Mouse (Mus musculus) midbrain, embryonic 14.5 days (tissue): ENCODE data around the gene Gm17078. TPM values are rescaled to one million over a fixed set of nuclear protein-coding genes. Genes with fewer than 3 reads are reported as not detected.
"Not testable (repeated sequence)": the region's sequence is repeated elsewhere in the genome, so short reads cannot be mapped to it uniquely, and the experiment has no call there.

ENCODE experiments used
- ATAC-seq: fragments of 200-750 bp; cut with Nextera tagmentation; 2 replicates; pipeline ENCODE4 v1.8.0; 2017; ENCODE audit warnings: moderate number of reproducible peaks, moderate library complexity; ENCODE audit not compliant: low FRiP score, low TSS enrichment
- DNase-seq: peaks from one replicate; pipeline ENCODE4 v3.0.0-alpha.2; 2015
- H3K27ac ChIP-seq: fragments of 300-500 bp; sonication (generic); replicated peaks from 2 replicates; pipeline ENCODE4 v1.5.1; 2014; ENCODE audit warnings: mild to moderate bottlenecking, low read depth, low read length, moderate library complexity
- H3K27me3 ChIP-seq: fragments of 300-500 bp; sonication (generic); 2 replicates; pipeline ENCODE4 v1.6.1; 2014; ENCODE audit warnings: low read length, control low read depth, mixed read lengths; ENCODE audit not compliant: control insufficient read depth, insufficient read depth
- H3K36me3 ChIP-seq: fragments of 300-500 bp; sonication (generic); 2 replicates; pipeline ENCODE4 v1.6.1; 2014; ENCODE audit warnings: low read length, control low read depth; ENCODE audit not compliant: control insufficient read depth, insufficient read depth
- H3K4me1 ChIP-seq: fragments of 300-500 bp; sonication (generic); 2 replicates; pipeline ENCODE4 v1.6.1; 2014; ENCODE audit warnings: mild to moderate bottlenecking, antibody characterized with exemption, low read length, control low read depth; ENCODE audit not compliant: control insufficient read depth, insufficient read depth
- H3K4me2 ChIP-seq: fragments of 300-500 bp; sonication (generic); 2 replicates; pipeline ENCODE4 v1.6.1; 2014; ENCODE audit warnings: mild to moderate bottlenecking, low read length, moderate library complexity
- H3K4me3 ChIP-seq: fragments of 300-500 bp; sonication (generic); replicated peaks from 2 replicates; pipeline ENCODE4 v1.5.1; 2014; ENCODE audit warnings: low read depth, low read length
- H3K9ac ChIP-seq: fragments of 300-500 bp; sonication (generic); replicated peaks from 2 replicates; pipeline ENCODE4 v1.6.1; 2014; ENCODE audit warnings: mild to moderate bottlenecking, low read length, moderate library complexity
- H3K9me3 ChIP-seq: fragments of 300-500 bp; sonication (generic); 2 replicates; pipeline ENCODE4 v1.6.1; 2016; ENCODE audit warnings: low read length, control low read depth, mixed read lengths; ENCODE audit not compliant: control insufficient read depth
- WGBS: fragments of 180-500 bp; shearing (Covaris S2); extraction: QIAGEN DNeasy Blood & Tissue Kit; methylation state at CpG from one replicate; pipeline ENCODE4 v1.1.7; 2014; 5-methylcytosine and 5-hydroxymethylcytosine counted together
- polyA plus RNA-seq: library from polyadenylated mRNA; unstranded; fragments of >200 nt; fragmentation: Nextera tagmentation; extraction: Ambion mirVana; gene quantifications from 2 replicates; pipeline ENCODE4 v1.2.1, GENCODE M21; 2014

Gm17078 gene
- not detected in 2 replicates for polyA plus RNA-seq

DNA sequence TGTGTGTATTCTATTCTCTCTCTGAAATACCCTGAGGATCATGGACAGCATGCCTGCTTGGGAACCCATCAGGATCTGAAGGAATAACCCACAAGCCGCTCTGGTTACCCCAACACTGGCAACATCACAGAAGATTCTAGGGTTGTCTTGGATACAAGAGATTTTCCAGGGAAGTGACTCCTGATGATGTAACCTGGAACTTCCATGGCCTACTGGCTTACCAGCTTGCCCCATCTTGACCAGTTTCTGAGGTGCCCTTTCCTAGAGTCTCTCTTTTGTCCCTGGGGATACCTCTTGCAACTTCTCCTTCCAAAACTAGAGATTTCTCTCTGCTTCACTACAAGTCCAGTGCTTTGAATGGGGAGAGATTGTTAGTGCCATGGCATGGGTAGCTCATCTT, at the start of gene Gm17078:
Gene Gm17078 (minus strand): TSS at position 101 of the 400 bp plus-strand sequence.
- Histone ChIP-seq H3K9me3 (no peaks in the 10 kb centered on the region), H3K4me2 (no peak within 1 kb of the TSS)
- 76% methylated on average over 1 of the region's 1 CpGs for WGBS

DNA sequence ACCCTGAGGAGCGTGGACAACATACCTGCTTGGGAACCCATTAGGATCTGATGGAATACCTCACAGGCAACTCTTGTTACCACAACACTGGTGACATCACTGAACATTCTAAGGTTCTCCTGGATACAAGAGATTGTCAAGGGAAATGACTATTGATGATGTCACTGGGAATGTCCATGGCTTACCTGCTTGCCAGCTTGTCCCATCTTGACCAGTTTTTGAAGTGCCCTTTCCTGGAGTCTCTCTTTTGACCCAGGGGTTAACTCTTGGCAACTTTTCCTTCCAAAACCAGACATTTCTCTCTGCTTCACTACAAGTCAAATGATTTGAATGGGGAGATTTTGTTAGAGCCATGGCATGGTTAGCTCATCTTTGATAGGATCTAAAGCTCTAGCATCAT, 24.5 kb upstream of the Gm17078 start, which contains the start of gene Gm4181:
Gene Gm4181 (minus strand): TSS at position 101 of the 400 bp plus-strand sequence.
- not testable (repeated sequence) for ATAC-seq, H3K9me3 ChIP-seq, DNase-seq, H3K27me3 ChIP-seq, H3K9ac ChIP-seq, H3K36me3 ChIP-seq, H3K4me1 ChIP-seq, H3K4me2 ChIP-seq, H3K4me3 ChIP-seq, H3K27ac ChIP-seq
- 67% methylated on average over 1 of the region's 1 CpGs for WGBS

More for the DNA sequence above, at the start of gene Gm17078:
- ATAC-seq = no peak
- H3K4me1 ChIP-seq = no peaks in the 10 kb centered on the region
- no peaks in the 10 kb centered on the region for H3K27me3 ChIP-seq
- no peak within 1 kb of the TSS for H3K9ac ChIP-seq
- DNase-seq = no peak
- H3K36me3 ChIP-seq = no peaks in the 10 kb centered on the region
- H3K4me3 ChIP-seq = no peak within 1 kb of the TSS
- H3K27ac ChIP-seq = no peak within 1 kb of the TSS

DNA sequence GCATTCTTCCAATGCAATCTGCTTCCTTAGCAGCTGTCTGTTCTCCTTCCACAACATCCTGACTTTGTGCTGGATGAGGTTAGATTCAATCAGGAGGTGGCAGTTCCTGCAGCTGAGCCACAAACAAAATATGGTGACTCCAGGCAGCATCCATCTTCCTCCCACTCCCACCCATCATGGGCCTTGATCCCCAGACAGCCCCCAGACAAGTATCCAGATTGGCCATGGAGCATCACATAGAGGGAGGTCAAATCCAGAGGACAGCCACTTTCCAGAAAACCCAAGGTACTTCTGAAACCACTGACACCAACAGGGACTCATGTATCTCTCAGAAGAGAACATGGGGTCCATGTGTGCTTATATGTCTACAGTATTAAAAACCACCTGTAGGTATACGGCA, 21.3 kb upstream of the Gm17078 start:
- not testable (repeated sequence) for DNase-seq, H3K4me3 ChIP-seq, H3K36me3 ChIP-seq, H3K27ac ChIP-seq, H3K4me1 ChIP-seq, H3K27me3 ChIP-seq, ATAC-seq, H3K9ac ChIP-seq, H3K4me2 ChIP-seq, H3K9me3 ChIP-seq
- WGBS = 96% methylated on average over 1 of the region's 1 CpGs

DNA sequence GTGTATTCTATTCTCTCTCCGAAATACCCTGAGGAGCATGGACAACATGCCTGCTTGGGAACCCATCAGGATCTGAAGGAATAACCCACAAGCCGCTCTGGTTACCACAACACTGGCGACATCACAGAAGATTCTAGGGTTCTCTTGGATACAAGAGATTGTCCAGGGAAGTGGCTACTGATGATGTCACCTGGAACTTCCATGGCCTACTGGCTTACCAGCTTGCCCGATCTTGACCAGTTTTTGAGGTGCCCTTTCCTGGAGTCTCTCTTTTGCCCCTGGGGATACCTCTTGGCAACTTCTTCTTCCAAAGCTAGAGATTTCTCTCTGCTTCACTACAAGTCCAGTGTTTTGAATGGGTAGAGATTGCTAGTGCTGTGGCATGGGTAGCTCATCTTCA, 19.1 kb downstream of the Gm17078 start, which contains the start of gene Gm17174:
Gene Gm17174 (minus strand): TSS at position 101 of the 400 bp plus-strand sequence.
- H3K9me3 ChIP-seq, H3K9ac ChIP-seq, ATAC-seq, DNase-seq, H3K27ac ChIP-seq, H3K36me3 ChIP-seq, H3K4me2 ChIP-seq, H3K4me1 ChIP-seq, H3K27me3 ChIP-seq, H3K4me3 ChIP-seq: not testable (repeated sequence)
- WGBS = 91% methylated on average over 4 of the region's 4 CpGs

DNA sequence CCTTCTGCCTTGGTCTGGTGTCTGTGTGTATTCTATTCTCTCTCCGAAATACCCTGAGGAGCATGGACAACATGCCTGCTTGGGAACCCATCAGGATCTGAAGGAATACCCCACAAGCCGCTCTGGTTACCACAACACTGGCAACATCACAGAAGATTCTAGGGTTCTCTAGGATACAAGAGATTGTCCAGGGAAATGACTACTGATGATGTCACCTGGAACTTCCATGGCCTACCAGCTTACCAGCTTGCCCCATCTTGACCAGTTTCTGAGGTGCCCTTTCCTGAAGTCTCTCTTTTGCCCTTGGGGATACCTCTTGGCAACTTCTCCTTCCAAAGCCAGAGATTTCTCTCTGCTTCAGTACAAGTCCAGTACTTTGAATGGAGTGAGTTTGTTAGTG, 37.1 kb downstream of the Gm17078 start, which contains the start of gene Gm17175:
Gene Gm17175 (minus strand): TSS at position 101 of the 400 bp plus-strand sequence.
- H3K9ac ChIP-seq = not testable (repeated sequence)

More for the DNA sequence above, 37.1 kb downstream of the Gm17078 start, which contains the start of gene Gm17175:
- not testable (repeated sequence) for H3K4me3 ChIP-seq, H3K27me3 ChIP-seq, ATAC-seq, H3K9me3 ChIP-seq, H3K27ac ChIP-seq, DNase-seq, H3K36me3 ChIP-seq, H3K4me1 ChIP-seq, H3K4me2 ChIP-seq
- WGBS = 94% methylated on average over 2 of the region's 2 CpGs

Other genes with a start within 250 kb of the Gm17078 start
- not detected in 2 replicates for gene Gm7247, start 249.6 kb downstream of the Gm17078 start, polyA plus RNA-seq
- not detected in 2 replicates for gene Vmn2r88, start 200.5 kb downstream of the Gm17078 start, polyA plus RNA-seq
- gene Vmn2r89, start 159.5 kb downstream of the Gm17078 start, polyA plus RNA-seq = not detected in 2 replicates
- not detected in 2 replicates for gene Gm5622, start 58.5 kb downstream of the Gm17078 start, polyA plus RNA-seq
- not detected in 2 replicates for gene Gm17175, start 37.2 kb downstream of the Gm17078 start, polyA plus RNA-seq
- gene Gm17174, start 19.2 kb downstream of the Gm17078 start, polyA plus RNA-seq = not detected in 2 replicates
- gene Gm4181, start 24.4 kb upstream of the Gm17078 start, polyA plus RNA-seq = not detected in 2 replicates
- gene Gm17079, start 84.2 kb upstream of the Gm17078 start, polyA plus RNA-seq = not detected in 2 replicates
- not detected in 2 replicates for gene Gm5800, start 105.9 kb upstream of the Gm17078 start, polyA plus RNA-seq
- not detected in 2 replicates for gene Ang4, start 162.3 kb upstream of the Gm17078 start, polyA plus RNA-seq
- not detected in 2 replicates for gene AY358078, start 188.7 kb upstream of the Gm17078 start, polyA plus RNA-seq
- not detected in 2 replicates for gene Ear6, start 242.4 kb upstream of the Gm17078 start, polyA plus RNA-seq